Mouse (Mus musculus): ENCODE measurements at regions not wholly inside any gene's neighbourhood (a gene's known extent, or its start where the extent isn't known, plus 50 kb on each side); places are given as distances from the start of the nearest gene placed in this dataset.

- TF ChIP-seq HCFC1 (IDR thresholded peaks at IDR 0.05; ENCODE audit: borderline replicate concordance, insufficient read depth, low read length) (no peak), ZNF384 (IDR thresholded peaks at IDR 0.05; ENCODE audit: low read depth, low read length) (no peak), CHD2 (IDR thresholded peaks at IDR 0.05; ENCODE audit: low read depth, low read length) (no peak)
These were observed 582.4 kb downstream of the Ebf1 start for GRCm38 (mm10) chr11:45199520-45199919.
